Mouse (Mus musculus): ENCODE measurements at regions not wholly inside any gene's neighbourhood (a gene's known extent, or its start where the extent isn't known, plus 50 kb on each side); places are given as distances from the start of the nearest gene placed in this dataset.

- no peak for TF ChIP-seq MYOD1 (IDR thresholded peaks at IDR 0.05; ENCODE audit: control insufficient read depth in 1 of 3, insufficient read length in 2 of 3, low read depth in 2 of 3)
- no peak for TF ChIP-seq POLR2A (IDR thresholded peaks at IDR 0.05; ENCODE audit: insufficient read length, low read depth)
- TF ChIP-seq CEBPB (IDR thresholded peaks at IDR 0.05; ENCODE audit: insufficient read depth, poor library complexity, severe bottlenecking), result no peak
- TF ChIP-seq USF1 (IDR thresholded peaks at IDR 0.05; ENCODE audit: low read depth), result no peak
Observed at GRCm38 (mm10) chr9:59153126-59153525, 116.9 kb upstream of the Neo1 start.

Measured in myocyte (in vitro differentiated cells).